Mouse (Mus musculus) cerebellum, adult 2 months (tissue): ENCODE data around the gene Fbln5. TPM values are rescaled to one million over a fixed set of nuclear protein-coding genes. Genes with fewer than 3 reads are reported as not detected.

Source experiments
- DNase-seq, 2 experiments: peaks; one replicate each; pipeline ENCODE4 v3.0.0; 2021
- H3K27ac ChIP-seq: fragments of 200-500 bp; 2 replicates; pipeline ENCODE4 v1.5.1; 2012; ENCODE audit warnings: low read length, control low read depth, inconsistent platforms; ENCODE audit not compliant: insufficient read depth
- H3K27me3 ChIP-seq: fragments of 200-500 bp; 2 replicates; pipeline ENCODE4 v1.6.1; 2012; ENCODE audit warnings: inconsistent platforms, mild to moderate bottlenecking, low read length, moderate library complexity; ENCODE audit not compliant: control insufficient read depth, insufficient read depth
- H3K4me1 ChIP-seq: fragments of 200-500 bp; 2 replicates; pipeline ENCODE4 v1.6.1; 2011; ENCODE audit warnings: low read length; ENCODE audit not compliant: control insufficient read depth, insufficient read depth
- H3K4me3 ChIP-seq: fragments of 200-500 bp; replicated peaks from 2 replicates; pipeline ENCODE3; 2011; ENCODE audit warnings: mild to moderate bottlenecking, low read depth, low read length, control low read depth; ENCODE audit not compliant: insufficient read depth
- CTCF ChIP-seq: fragments of 200-500 bp; IDR thresholded peaks from 2 replicates; pipeline ENCODE4 v1.5.1; 2011; ENCODE audit warnings: low read depth, mild to moderate bottlenecking, control low read depth, low read length, moderate library complexity, borderline replicate concordance; ENCODE audit not compliant: insufficient read depth
- POLR2A ChIP-seq: fragments of 200-500 bp; IDR thresholded peaks from 2 replicates; pipeline ENCODE4 v1.6.1; 2011; ENCODE audit warnings: low read length, control low read depth, borderline replicate concordance; ENCODE audit not compliant: insufficient read depth
- WGBS: fragments of 180-500 bp; shearing (Covaris S2); methylation state at CpG from one replicate; pipeline ENCODE4 v1.1.7; 2018; 5-methylcytosine and 5-hydroxymethylcytosine counted together
- polyA plus RNA-seq: library from polyadenylated mRNA; depleted of rRNA; stranded (reverse); fragments of >200 nt; gene quantifications from 2 replicates; pipeline ENCODE4 v1.2.3, GENCODE M21; 2012

Fbln5 gene
- polyA plus RNA-seq, 1 experiment, result 8.2 TPM

DNA sequence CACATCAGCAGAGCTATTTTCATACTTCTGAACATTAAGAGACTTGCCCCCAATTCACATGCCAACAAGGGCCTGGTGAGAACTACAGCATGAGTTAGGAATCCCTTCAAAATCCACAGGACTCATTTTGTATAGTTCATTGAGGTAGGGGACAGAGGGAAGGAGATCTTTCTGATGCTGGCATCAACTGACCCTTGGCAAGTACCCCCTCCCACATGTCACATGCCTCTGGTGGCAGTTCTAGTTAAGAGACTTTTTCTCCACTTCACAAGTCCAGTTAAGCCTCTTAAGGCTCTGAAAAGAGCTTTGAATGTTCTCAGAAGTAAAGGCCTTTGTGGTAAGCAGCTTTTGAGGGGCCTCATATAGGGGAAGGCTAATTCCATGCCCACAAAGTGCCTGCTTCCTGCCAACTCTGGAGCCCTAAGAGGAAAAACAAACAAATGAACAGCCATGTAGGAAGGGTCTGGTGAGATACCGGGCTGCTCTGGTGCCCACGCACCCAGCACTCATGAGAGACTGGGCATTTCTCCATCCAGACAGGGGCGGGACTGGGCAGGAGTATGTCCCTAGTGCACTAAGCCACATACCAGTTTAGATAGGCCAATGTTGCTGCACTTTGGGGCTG, 52.5 kb downstream of the Fbln5 start:
- Histone ChIP-seq H3K27ac (no peak overlapping the region), H3K27me3 (no peaks in the 10 kb centered on the region), H3K4me1 (peaks cover 6% of the 10 kb centered on the region), H3K4me3 (no peak overlapping the region)
- no peak for TF ChIP-seq CTCF
- no peak for TF ChIP-seq POLR2A
- WGBS, result 84% methylated on average over 3 of the region's 3 CpGs
- DNase-seq, result no peak

DNA sequence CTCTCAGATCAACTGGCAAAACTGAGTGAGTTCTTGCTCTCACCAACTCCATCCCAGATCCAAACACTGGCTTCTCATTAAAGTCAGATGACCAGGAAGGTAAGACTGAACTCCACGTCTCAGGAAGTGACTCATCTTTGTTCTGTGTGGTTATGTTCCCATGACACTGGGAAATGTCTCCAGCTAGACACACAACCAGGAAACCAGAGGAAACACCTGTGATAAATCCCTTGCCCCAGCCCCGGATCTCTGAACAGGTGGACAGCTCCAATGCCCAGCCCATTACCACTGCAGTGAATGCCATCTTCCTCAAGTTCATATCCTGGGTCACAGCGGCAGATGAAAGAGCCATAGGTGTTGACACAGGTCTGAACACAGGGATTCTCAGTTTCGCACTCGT, 54.0 kb downstream of the Fbln5 start:
- 88% methylated on average over 5 of the region's 5 CpGs for WGBS
- H3K27me3 ChIP-seq, result no peaks in the 10 kb centered on the region
- no peak overlapping the region for H3K4me3 ChIP-seq
- no peak overlapping the region for H3K27ac ChIP-seq
- no peak for DNase-seq
- TF ChIP-seq POLR2A (no peak), CTCF (no peak)
- H3K4me1 ChIP-seq, result peaks cover 6% of the 10 kb centered on the region

DNA sequence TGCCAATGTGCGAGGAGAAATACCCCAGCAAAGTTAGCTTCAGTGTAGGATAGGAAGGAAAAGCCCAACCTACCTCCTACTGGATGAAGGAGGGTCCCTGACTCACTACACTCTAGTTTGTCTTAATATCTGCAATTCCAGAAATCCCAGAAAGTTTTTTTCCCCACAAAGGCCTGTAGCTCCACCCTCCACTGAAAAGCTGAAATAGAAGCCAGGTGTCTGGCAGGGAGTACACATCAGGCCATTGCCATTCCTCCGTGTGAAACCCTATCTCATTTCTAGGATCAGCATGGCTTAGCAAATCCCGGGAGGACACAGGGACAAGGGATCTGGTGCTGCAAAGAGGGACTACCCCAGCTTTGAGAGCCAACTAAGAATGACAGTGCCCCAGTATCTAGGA, 55.8 kb downstream of the Fbln5 start:
- no peak for TF ChIP-seq CTCF
- no peak for TF ChIP-seq POLR2A
- Histone ChIP-seq H3K27ac (no peak overlapping the region), H3K4me1 (peaks cover 9% of the 10 kb centered on the region), H3K27me3 (no peaks in the 10 kb centered on the region), H3K4me3 (no peak overlapping the region)
- 75% methylated on average over 3 of the region's 3 CpGs for WGBS
- DNase-seq, result no peak

DNA sequence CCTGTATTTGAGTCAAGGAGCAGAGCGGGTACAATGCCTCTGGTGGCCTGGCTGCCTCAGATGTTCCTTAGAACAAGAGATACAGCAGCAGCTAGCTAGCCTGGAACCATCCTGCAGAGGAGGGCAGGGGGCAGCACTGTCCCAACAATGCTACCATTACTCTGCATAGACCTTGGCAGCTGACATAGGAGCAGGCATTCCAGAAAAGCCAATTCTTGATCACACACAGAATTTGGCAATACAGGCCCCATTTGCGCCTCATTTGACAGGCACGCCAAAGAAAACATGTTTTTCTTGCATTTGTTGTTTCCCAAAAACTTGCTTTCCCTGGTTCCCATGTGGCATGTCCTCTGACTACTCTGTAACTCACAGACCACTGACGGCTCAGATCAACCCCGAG, 56.8 kb downstream of the Fbln5 start:
- 84% methylated on average over 5 of the region's 5 CpGs for WGBS
- no peak for DNase-seq
- TF ChIP-seq POLR2A, result no peak
- no peak for TF ChIP-seq CTCF
- Histone ChIP-seq H3K27me3 (no peaks in the 10 kb centered on the region), H3K27ac (no peak overlapping the region), H3K4me3 (no peak overlapping the region), H3K4me1 (peaks cover 6% of the 10 kb centered on the region)

DNA sequence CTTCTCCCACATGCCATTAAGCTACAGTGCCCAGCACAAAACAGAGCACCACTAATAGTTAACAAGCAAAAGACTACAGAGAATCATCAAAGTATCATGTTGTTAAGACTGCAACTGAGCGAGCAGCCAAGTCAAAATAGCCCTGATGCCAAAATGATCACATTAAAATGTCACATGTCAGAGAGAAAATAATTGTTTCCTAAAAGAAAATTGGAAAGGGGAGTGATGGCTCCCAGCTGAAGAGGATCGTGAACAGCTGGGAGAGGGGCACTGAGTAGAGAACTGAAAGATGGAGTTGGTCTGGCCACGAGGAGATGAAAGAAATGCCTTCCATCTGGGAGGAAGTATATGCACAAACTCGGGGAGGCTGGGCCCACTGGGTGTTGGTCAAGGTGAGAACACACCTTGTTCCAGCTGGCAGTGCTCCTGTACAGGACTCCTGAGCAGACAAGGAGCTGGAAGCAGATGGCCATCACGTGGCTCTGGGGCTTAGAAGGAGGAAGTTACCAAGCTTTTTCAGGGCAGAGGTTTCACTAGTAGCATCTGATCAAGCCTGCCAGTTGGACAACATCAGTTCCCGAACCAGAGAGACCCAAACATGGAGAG, 59.3 kb downstream of the Fbln5 start:
- TF ChIP-seq POLR2A (no peak), CTCF (no peak)

DNA sequence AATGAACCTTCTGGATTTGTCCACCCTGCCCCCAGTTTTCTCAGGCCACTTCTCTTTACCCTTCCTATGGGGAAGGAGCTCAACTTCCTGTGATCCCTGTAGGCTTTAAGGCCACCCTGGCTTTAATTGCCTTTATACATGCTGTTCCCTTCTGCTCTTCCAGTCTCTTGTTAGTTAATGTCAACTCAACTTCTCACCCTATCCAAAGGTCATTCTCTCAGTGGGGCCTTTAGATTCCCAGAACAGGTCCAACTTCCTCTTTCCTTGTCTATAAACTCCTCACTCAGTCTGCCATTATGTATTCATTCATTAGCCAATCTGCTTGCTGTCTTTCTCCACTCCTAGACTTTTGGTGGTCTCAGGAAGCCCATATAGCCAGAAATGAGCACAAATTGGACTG, 60.2 kb downstream of the Fbln5 start:
- Histone ChIP-seq H3K27ac (no peak overlapping the region), H3K27me3 (no peaks in the 10 kb centered on the region), H3K4me3 (no peak overlapping the region), H3K4me1 (peaks cover 3% of the 10 kb centered on the region; the same call in 1 of the 2 replicates)
- no peak for DNase-seq
- TF ChIP-seq CTCF, result no peak
- TF ChIP-seq POLR2A, result no peak

More for the DNA sequence above, 59.3 kb downstream of the Fbln5 start:
- WGBS, result 34% methylated on average over 6 of the region's 6 CpGs
- H3K4me1 ChIP-seq, result peaks cover 3% of the 10 kb centered on the region; the same call in 1 of the 2 replicates
- no peak for DNase-seq
- no peak overlapping the region for H3K4me3 ChIP-seq
- no peaks in the 10 kb centered on the region for H3K27me3 ChIP-seq
- H3K27ac ChIP-seq, result no peak overlapping the region

DNA sequence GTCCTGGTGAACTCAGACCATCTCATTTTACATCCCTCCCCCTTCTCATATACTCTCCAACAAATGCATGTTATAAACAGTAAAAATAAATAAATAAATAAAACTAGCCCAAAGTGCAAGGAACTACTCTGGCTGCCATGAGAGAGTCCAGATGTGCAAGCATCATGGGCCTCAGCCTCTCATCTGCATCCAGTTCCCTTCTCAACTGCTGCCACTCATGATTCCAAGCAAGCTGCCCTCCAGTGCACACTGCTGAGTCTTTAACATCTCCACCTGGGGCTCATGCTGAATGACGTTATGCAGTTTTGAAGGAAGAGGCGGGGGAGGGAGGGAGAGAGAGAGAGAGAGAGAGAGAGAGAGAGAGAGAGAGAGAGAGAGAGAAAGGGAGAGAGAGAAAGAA, 76.5 kb downstream of the Fbln5 start:
- 49% methylated on average over 2 of the region's 2 CpGs for WGBS
- no peaks in the 10 kb centered on the region for H3K4me1 ChIP-seq
- H3K27ac ChIP-seq, result no peak overlapping the region
- no peak overlapping the region for H3K4me3 ChIP-seq
- TF ChIP-seq CTCF (no peak), POLR2A (no peak)
- no peak for DNase-seq
- H3K27me3 ChIP-seq, result no peaks in the 10 kb centered on the region

DNA sequence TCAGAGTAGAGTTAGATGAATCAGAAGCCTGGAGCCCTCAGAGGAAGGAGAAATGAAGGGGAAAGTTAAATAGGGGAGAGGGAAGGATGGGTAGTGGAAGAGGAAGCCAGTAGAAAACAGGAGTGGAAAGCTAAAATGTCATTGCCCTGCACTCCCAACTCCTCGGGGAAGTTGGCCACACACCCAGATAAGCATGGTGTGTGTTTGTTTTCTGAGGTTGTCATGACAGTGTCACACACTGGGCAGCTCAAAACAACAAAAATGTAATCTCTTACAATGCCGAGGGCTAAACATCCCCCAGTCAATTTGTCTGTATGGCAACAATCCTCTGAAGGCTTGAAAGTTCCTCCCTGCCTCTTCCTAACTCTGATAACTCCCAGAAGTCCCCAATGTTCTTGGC, 78.4 kb downstream of the Fbln5 start:
- no peaks in the 10 kb centered on the region for H3K27me3 ChIP-seq
- TF ChIP-seq POLR2A (no peak), CTCF (no peak)
- 46% methylated on average over 2 of the region's 2 CpGs for WGBS
- H3K27ac ChIP-seq, result no peak overlapping the region
- no peak for DNase-seq
- no peak overlapping the region for H3K4me3 ChIP-seq
- H3K4me1 ChIP-seq, result no peaks in the 10 kb centered on the region
